Mouse (Mus musculus): Measurements from ENCODE around the gene Liph. TPM values are rescaled to one million over a fixed set of nuclear protein-coding genes. Genes with fewer than 3 reads are reported as not detected.
"Not testable (repeated sequence)": the region's sequence is repeated elsewhere in the genome, so short reads cannot be mapped to it uniquely, and the experiment has no call there.

Liph gene
- polyA plus RNA-seq, 1 experiment = 0.33 TPM

DNA sequence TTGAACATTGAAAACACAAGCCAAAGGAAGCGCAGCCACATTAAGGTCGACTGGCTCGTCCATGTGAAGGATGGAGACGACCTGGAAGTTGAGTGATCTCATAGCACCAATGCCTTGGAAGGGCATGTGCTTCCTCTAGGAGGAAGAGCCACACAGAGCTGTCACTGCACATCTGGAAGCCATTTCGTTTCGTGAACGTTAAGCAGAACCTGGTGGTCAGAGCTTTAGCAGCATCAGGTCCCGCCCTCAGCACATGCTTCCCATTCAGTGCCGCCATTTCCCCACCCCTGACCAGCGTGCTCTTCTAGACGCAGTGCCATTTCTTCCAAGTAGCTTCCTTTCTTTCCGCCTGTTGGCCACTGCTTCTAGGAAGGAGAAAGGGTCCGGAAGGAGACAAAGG, 67.0 kb downstream of the Liph start:
- TF ChIP-seq POLR2A (IDR thresholded peaks at IDR 0.05; ENCODE audit: extremely low read depth, insufficient read depth, low read length) (no peak), CTCF (IDR thresholded peaks at IDR 0.05; ENCODE audit: extremely low read depth, insufficient read depth, low read length) (no peak)
- no peaks in the 10 kb centered on the region for H3K4me1 ChIP-seq (ENCODE audit: control insufficient read depth, insufficient read depth, low read length)
- H3K4me3 ChIP-seq (ENCODE audit: insufficient read depth, low read length) = no peak overlapping the region
- H3K27ac ChIP-seq (ENCODE audit: insufficient read depth, low read length) = no peak overlapping the region

DNA sequence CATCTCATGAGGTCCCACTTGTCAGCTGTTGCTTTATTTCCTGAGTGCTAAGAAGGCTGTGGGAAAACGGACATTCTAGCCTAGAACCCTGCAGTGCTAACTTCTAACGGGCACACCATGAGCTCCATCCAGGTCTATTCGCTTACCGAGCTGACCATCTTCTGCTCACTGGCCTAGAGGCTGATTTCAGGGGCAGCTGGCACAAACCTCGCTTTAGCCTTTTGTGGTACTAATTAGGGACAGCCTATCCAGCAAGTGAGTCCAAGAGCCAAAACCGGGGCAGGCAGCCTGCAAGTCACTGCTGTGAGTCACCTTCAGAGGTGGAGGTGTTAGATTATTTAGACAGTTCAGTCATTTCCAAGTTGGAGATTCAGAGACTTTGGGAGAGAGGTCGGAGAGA, 78.8 kb downstream of the Liph start:
- H3K4me3 ChIP-seq (ENCODE audit: insufficient read depth, low read length) = no peak overlapping the region
- peaks cover 2% of the 10 kb centered on the region; the same call in 1 of the 2 replicates for H3K4me1 ChIP-seq (ENCODE audit: control insufficient read depth, insufficient read depth, low read length)
- no peak for TF ChIP-seq POLR2A (IDR thresholded peaks at IDR 0.05; ENCODE audit: extremely low read depth, insufficient read depth, low read length)
- no peak for TF ChIP-seq CTCF (IDR thresholded peaks at IDR 0.05; ENCODE audit: extremely low read depth, insufficient read depth, low read length)
- no peak overlapping the region for H3K27ac ChIP-seq (ENCODE audit: insufficient read depth, low read length)

- Histone ChIP-seq H3K4me3 (ENCODE audit: insufficient read depth, low read length) (no peak overlapping the region), H3K4me1 (ENCODE audit: control insufficient read depth, insufficient read depth, low read length) (peaks cover 2% of the 10 kb centered on the region; the same call in 1 of the 2 replicates), H3K27ac (ENCODE audit: insufficient read depth, low read length) (no peak overlapping the region)
- TF ChIP-seq POLR2A (IDR thresholded peaks at IDR 0.05; ENCODE audit: extremely low read depth, insufficient read depth, low read length) = no peak
These were observed 82.1 kb downstream of the Liph start for GRCm38 (mm10) chr16:21913347-21913746.

DNA sequence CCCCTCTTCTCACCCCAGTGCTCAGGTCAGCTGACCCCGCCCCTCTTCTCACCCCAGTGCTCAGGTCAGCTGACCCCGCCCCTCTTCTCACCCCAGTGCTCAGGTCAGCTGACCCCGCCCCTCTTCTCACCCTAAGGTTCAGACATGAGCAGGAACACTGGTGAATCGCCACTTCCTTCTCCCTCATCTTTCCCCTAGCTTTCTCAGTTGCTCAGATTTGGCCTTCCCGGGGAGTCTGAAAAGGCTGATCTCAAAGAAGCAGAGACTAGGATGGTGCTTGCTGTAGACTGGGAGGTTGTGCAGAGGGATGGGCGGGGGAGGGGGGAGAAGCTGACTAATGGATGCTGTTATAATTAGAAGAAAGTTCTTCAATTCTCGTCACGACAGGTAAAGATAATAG, 86.6 kb downstream of the Liph start:
- H3K4me3 ChIP-seq (ENCODE audit: insufficient read depth, low read length); H3K27ac ChIP-seq (ENCODE audit: insufficient read depth, low read length); H3K4me1 ChIP-seq (ENCODE audit: control insufficient read depth, insufficient read depth, low read length): not testable (repeated sequence)

DNA sequence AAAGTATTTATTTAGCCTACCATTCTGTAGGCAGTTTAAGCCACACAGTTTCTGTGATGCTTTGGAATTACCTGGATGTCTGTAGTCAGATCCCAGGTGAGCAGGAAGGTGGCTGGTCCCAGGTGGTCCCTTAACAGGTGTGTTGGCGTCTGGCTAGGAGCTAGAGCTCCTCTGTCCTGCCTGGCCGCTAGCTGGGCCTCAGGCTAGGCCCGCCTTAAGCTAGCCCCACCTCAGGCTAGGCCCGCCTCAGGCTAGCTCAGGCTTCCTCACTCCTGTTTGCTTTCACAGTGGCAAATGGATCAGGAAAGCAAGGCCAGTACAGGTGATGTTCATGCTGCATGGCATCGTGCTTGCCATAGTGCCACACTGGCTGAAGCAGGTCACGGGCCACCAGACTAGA, 88.6 kb downstream of the Liph start:
- TF ChIP-seq CTCF (IDR thresholded peaks at IDR 0.05; ENCODE audit: extremely low read depth, insufficient read depth, low read length) = no peak
- no peak for TF ChIP-seq POLR2A (IDR thresholded peaks at IDR 0.05; ENCODE audit: extremely low read depth, insufficient read depth, low read length)
- Histone ChIP-seq H3K4me1 (ENCODE audit: control insufficient read depth, insufficient read depth, low read length) (no peaks in the 10 kb centered on the region), H3K4me3 (ENCODE audit: insufficient read depth, low read length) (no peak overlapping the region), H3K27ac (ENCODE audit: insufficient read depth, low read length) (no peak overlapping the region)

DNA sequence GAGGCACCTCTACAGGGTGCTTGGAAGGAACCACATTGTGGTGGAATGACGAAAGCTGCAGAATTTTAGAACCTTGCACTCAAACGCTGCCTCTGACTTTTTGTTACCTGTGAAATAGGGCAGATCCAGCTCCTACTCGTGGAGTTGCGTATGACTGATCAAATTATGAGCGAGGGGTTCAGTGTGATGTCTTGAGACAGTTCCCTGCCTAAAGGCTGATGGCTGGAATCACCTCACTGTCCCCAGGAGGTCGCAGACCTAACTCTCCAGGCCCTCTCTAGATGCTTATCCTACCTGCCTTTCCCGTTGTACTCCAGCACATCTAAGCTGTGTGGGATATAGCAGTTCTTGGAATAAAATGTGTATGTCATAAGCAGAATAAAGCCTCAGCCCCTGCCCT, 89.5 kb downstream of the Liph start:
- Histone ChIP-seq H3K4me1 (ENCODE audit: control insufficient read depth, insufficient read depth, low read length) (no peaks in the 10 kb centered on the region), H3K27ac (ENCODE audit: insufficient read depth, low read length) (no peak overlapping the region), H3K4me3 (ENCODE audit: insufficient read depth, low read length) (no peak overlapping the region)
- TF ChIP-seq CTCF (IDR thresholded peaks at IDR 0.05; ENCODE audit: extremely low read depth, insufficient read depth, low read length) (no peak), POLR2A (IDR thresholded peaks at IDR 0.05; ENCODE audit: extremely low read depth, insufficient read depth, low read length) (no peak)

DNA sequence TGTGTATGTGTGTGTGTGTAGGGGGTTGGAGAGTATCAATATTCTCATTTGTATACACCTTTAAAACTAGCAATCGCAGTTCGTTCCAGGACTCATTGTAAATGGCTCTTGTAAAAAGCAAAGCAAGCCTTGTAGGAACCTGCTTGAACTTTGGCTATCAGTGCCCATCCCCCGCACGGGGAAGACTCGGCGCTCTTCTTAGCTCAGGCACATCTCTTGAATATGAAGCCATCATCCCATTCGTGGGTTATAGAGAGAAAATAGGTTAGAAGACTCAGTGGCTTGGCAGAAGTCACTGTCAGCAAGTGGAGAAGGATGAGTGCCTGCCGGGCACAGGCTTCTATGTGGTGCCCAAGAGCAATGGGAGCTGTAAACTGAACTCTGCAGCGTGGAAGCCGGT, 90.8 kb downstream of the Liph start:
- Histone ChIP-seq H3K27ac (ENCODE audit: insufficient read depth, low read length) (no peak overlapping the region), H3K4me3 (ENCODE audit: insufficient read depth, low read length) (no peak overlapping the region), H3K4me1 (ENCODE audit: control insufficient read depth, insufficient read depth, low read length) (no peaks in the 10 kb centered on the region)
- TF ChIP-seq POLR2A (IDR thresholded peaks at IDR 0.05; ENCODE audit: extremely low read depth, insufficient read depth, low read length) (no peak), CTCF (IDR thresholded peaks at IDR 0.05; ENCODE audit: extremely low read depth, insufficient read depth, low read length) (no peak)

Other genes with a start within 250 kb of the Liph start
- gene Ehhadh, start 207.9 kb downstream of the Liph start, polyA plus RNA-seq (2012; rRNA removed) = 2.9 and 3.3 TPM in 2 replicates
- gene Map3k13, start 201.3 kb downstream of the Liph start, polyA plus RNA-seq (2012; rRNA removed) = 8.1 and 8.3 TPM in 2 replicates
- gene Tmem41a, start 48.1 kb downstream of the Liph start, polyA plus RNA-seq (2012; rRNA removed) = 26.1 TPM in 2 replicates
- gene Senp2, start 13.8 kb upstream of the Liph start, polyA plus RNA-seq (2012; rRNA removed) = 61.0 and 63.8 TPM in 2 replicates
- 0.79 and 0.81 TPM in 2 replicates for gene Igf2bp2, start 167.6 kb upstream of the Liph start, polyA plus RNA-seq (2012; rRNA removed)